Mouse (Mus musculus) urinary bladder, adult 2 months (tissue): ENCODE results near the gene Eaf2. TPM values are rescaled to one million over a fixed set of nuclear protein-coding genes. Genes with fewer than 3 reads are reported as not detected.

Experiments
- DNase-seq: peaks from one replicate; pipeline ENCODE4 v3.0.0; 2022; ENCODE audit warnings: low spot score
- polyA plus RNA-seq: library from polyadenylated mRNA; depleted of rRNA; stranded (reverse); fragments of >200 nt; gene quantifications from 2 replicates; pipeline ENCODE4 v1.2.3, GENCODE M21; 2012; rRNA removed

Eaf2 gene
- polyA plus RNA-seq, 1 experiment, result 7.0 TPM

DNA sequence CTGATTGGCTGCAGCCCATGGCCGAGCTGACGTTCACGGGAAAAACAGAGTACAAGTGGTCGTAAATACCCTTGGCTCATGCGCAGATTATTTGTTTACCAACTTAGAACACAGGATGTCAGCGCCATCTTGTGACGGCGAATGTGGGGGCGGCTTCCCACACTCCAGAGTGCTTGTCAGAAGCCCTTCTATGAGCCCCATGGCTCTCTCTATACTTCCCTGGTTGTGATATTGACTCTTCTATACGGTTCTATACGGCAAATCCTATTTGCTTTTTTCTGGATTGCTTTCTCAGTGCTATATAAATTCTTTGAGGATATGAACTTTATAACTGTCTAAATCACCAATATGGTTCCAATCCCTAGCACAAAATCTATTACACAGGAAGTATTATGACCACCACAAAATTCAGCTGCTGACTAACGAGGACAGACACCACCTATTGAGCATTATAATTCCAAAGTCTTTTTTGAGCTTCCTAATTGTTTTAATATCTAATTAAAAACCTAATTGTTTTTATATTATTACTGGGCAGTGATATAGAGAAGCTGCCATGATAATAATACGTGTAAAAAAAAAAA is 104.5 kb downstream of the Eaf2 start:
- no peak for DNase-seq

- no peak for DNase-seq
Measured at GRCm38 (mm10) chr16:36751979-36752378, 122.8 kb downstream of the Eaf2 start.

DNA sequence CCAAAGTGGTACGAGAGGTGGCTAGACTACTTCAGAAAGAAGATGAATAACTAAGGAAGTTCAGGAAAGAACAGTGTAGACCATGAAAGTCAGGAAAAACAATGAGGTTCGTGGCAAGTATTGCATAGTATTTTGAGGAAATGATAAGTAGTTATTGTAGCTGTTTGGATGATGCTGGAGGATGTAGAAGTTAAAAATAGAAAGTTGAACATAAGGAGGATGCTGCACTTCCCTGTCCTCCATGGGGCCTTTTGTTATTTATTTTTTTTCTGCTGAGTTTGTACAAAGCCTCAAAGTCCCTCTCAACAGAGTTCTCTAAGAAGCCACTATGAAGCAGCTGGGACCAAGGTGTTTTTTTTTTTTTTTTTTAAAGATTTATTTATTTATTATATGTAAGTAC is 127.0 kb downstream of the Eaf2 start:
- no peak for DNase-seq

DNA sequence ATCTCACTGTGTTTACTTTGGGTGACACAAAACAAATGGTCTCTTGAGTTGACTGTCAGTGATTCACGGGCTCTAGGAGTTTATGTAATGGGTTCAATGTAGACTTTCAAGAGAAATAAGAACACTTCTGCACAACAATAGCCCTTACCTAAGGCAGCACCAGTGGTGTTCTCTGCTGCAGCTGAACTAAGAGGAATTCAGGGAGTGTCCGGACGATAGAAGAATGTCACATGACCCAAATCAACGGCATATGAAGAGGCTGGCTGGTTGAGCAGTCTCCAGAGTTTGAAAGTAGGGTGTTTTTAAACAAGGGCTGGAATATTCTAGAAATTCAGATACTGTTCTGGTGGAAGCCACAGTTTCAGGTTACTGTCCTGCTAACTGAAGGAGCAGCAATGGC is 127.7 kb downstream of the Eaf2 start:
- no peak for DNase-seq

DNA sequence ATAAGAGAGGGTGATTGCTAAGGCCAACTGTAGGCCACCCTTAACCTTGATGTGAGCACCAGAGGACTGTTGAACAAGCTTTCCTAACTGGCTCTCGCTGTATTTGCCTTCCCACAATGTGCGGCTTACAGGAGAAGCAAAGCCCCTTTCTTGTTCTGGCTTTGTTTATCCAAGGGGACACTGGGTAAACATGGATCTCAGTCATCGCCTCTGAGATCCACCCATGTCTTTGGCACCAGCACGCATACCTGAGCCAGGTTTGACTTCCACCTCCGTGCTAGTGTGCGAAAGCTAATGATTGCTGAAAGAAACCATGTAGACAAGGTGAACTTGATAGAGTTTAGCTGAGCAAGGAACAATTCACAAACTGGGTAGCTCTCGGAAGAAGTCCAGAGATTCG is 131.2 kb downstream of the Eaf2 start:
- no peak for DNase-seq

Other genes with a start within 250 kb of the Eaf2 start
- gene Cd86, start 208.9 kb downstream of the Eaf2 start, polyA plus RNA-seq, result 3.9 and 5.1 TPM in 2 replicates
- 37.2 and 43.2 TPM in 2 replicates for gene Ildr1, start 181.0 kb downstream of the Eaf2 start, polyA plus RNA-seq
- gene Slc15a2, start 90.0 kb downstream of the Eaf2 start, polyA plus RNA-seq, result 1.6 and 6.5 TPM in 2 replicates
- 17.0 and 17.2 TPM in 2 replicates for gene Iqcb1, start 46.6 kb downstream of the Eaf2 start, polyA plus RNA-seq
- 55.2 and 61.2 TPM in 2 replicates for gene Golgb1, start 137 bp upstream of the Eaf2 start, polyA plus RNA-seq
- 13.8 and 14.3 TPM in 2 replicates for gene Hcls1, start 60.0 kb upstream of the Eaf2 start, polyA plus RNA-seq
- 0.01 TPM in 1 of 2 replicates, not detected in the other for gene Fbxo40, start 115.5 kb upstream of the Eaf2 start, polyA plus RNA-seq
- gene Polq, start 136.8 kb upstream of the Eaf2 start, polyA plus RNA-seq, result 0.51 and 0.66 TPM in 2 replicates